Mouse (Mus musculus) heart, adult 11 months (tissue): ENCODE results near the gene Morc2a.

Experiments used
- DNase-seq: peaks from one replicate; pipeline ENCODE4 v3.0.0; 2022

Gene Morc2a

DNA sequence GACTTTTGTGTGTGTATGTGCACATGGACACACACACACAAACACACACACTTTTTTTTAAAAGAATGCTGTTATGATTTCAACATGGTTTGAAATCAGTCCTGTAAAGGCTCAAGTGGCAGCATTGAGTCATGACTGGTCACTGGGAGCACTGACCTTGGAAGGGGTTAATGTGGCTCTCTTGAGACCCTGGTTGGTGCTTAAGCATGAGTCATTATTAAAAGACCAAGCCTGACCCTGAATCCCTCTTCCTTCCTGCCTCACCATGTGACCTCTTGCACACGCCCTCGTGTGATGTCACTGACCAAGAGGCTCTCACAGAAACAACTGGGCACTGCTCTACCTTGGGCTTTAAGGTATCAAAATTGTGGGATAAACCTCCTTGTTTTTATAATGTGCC lies 89.8 kb downstream of the Morc2a start:
- DNase-seq, result no peak
